Mouse (Mus musculus): ENCODE results near the gene Tardbp. TPM values are rescaled to one million over a fixed set of nuclear protein-coding genes. Genes with fewer than 3 reads are reported as not detected.

The Tardbp gene
- total RNA-seq, 2 experiments from 2014 or later: 216 to 267 TPM

DNA sequence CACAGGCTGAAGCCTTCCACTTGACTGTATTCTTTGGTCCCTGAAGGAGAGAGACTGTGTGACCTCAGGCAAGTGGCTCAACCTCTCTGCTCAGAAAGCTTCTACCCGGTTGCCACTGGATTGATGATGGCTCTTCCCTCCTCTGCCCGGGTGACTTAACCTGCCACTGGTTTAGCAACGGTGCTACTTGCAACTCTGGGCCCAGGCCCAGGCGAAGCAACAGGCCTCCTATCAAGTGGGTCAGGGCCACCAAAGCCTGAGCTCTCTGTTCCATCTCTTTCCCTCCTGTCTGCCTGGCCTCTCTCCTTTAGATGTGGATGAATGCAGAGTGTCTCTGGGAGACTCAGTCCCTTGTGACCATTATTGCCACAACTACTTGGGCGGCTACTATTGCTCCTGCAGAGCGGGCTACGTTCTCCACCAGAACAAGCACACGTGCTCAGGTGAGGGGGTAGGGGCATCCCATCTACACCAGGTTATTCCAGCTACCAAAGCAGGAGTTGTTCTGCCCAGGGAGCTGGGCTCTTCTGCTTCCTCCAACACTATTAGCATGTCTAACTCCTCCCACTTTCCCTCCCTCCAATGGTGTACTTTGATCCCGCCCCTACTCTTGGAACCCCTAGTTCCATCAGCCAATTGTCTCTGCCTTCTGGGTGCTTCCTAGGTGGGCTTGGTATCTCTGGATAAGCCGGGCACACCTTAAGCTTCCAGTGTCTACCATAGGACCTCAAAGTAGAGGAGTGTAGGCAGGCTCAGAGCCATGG lies 23.3 kb downstream of the Tardbp start:
- no peak for DNase-seq (ENCODE audit: low spot score in 2 of 2)

DNA sequence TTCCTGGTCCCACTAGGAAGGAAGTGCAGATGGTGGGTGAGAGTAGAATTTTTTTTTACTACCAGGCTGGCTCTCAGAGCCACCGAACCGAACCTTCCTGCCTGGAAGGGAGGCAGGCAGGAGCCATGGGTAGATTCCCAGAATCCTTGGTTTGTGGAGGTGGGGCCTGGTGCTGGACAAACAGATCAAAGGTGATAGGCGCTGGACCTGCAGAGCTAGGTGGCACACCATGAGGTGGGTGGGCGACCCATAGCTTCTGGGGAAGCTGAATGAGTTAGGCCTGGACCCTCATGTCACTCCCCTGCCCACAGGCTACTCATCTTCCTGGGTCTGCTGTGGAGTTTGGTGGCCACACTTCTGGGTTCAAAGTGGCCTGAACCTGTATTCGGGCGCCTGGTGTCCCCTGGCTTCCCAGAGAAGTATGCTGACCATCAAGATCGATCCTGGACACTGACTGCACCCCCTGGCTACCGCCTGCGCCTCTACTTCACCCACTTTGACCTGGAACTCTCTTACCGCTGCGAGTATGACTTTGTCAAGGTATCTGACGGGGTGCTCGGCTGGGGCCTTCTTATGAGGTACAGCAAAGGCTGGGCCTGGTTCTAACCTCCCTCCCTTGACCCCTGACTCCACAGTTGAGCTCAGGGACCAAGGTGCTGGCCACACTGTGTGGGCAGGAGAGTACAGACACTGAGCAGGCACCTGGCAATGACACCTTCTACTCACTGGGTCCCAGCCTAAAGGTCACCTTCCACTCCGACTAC lies 24.3 kb downstream of the Tardbp start, which contains the start of gene Masp2:
TSS of gene Masp2 (plus strand) at position 198 of the 764 bp plus-strand sequence.
- no peak for DNase-seq (ENCODE audit: low spot score in 2 of 2)

DNA sequence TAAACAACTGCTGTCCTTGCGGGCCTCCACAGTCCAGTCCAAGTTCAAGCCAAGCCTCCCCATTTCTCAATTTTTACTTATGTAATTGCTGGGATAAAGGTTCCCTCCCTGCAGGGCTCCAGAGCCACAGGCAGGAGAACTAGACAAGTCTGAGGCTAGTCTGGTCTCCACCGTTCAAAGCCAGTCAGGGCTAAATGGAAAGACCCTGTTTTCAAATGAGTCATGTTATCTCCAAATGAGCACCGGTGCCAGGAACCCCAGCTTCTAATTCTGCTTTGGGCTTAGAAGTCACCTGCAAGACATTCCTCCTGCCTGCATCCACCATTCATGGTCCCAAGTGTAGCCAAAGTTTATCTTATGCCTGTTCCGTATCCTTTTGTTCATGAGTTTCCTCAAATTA lies 24.9 kb downstream of the Tardbp start:
- DNase-seq (ENCODE audit: low spot score in 2 of 2): no peak

DNA sequence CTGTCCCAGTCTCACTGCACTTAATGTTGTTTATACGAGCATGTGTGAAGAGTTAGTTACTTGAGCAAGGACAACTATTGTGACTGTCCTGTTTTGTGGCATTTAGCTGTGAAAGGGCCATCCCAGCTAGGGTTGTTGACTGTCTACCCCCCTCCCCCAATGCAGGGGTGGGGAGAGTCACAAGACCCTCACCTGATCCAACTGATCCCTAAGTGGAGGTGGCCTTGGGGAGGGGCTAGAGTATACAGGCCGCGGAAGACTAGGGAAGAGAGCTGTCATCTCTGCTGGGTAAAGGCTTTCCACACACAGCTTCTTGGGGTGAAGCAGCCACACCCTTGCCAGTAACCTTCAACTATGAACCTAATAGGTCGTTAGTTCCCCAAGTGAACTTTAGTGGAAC lies 26.5 kb downstream of the Tardbp start:
- no peak for DNase-seq (ENCODE audit: low spot score in 2 of 2)

DNA sequence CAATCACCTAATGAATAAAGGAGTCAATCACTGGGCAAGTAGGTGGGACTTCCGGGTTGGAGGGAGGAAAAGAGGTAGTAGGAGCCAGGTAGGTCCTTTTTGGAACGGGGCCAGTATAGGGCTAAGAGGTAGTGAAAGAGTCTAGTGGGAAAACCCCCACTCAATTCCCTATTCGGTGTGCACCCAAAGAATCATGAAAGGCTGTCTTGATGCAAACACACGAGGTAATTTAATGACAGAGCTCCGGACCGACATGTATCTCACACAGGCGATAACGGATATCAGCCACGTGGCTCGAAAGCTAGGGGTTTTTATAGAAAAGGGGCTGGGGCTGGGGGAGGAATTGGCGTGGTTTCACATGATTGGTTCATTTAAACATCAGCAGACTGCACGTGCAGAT lies 28.0 kb downstream of the Tardbp start:
- DNase-seq (ENCODE audit: low spot score in 2 of 2): no peak

DNA sequence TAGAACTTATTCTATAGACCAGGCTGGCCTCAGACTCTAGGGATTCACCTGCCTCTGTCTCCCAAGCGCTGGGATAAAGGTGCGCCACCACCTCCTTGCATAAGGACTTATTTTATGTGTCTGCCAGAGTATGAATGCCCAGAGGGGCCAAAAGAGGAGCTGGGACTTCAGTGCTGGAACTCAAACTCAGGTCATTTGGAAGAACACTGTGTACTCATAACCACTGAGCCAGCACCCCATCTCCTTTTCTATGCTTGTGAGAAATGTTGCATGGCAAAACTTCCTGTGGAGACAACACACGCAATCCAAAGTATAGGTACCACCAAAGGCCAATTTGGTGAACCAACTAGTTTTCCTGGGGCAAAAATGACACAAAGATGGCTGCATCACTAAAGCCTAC lies 30.1 kb downstream of the Tardbp start:
- no peak for DNase-seq (ENCODE audit: low spot score in 2 of 2)

DNA sequence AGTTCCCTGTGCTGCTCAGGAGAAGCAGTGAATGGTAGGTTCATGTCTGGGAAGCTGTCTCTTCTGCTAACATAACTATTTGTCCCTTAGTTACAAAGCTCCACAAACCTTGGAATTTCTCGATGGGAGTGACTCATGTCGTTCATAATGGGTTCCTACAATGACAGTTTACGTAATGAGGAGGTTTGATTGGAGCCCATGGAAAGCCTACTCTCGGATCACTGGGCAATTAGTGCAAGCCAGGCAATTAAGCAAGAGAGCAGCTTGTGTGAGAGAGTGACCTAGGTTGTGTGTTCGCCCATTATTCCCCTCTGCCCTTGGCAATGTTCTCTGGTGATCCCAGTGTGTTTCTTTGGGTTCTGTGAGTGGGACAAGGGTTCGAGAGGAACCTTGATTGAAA lies 30.9 kb downstream of the Tardbp start:
- DNase-seq (ENCODE audit: low spot score in 2 of 2): no peak

DNA sequence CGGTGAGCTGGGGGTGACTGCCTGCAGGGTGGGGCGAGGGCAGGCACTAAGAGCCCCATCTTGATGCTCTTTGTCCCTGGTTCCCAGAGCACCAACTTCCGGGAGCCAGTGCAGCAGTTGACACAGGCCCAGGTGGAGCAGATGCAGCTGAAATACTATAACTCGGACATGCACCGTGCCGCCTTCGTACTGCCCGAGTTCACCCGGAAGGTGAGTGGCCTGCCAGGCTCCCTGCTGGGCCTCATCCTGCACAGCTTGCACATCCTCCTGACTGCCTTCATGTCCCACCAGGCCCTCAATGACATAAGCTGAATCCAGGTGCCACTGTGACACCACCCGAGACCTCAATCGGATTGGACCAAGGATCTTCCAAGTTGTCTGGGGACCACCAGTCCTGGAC lies 32.8 kb downstream of the Tardbp start:
- DNase-seq (ENCODE audit: low spot score in 2 of 2): no peak

DNA sequence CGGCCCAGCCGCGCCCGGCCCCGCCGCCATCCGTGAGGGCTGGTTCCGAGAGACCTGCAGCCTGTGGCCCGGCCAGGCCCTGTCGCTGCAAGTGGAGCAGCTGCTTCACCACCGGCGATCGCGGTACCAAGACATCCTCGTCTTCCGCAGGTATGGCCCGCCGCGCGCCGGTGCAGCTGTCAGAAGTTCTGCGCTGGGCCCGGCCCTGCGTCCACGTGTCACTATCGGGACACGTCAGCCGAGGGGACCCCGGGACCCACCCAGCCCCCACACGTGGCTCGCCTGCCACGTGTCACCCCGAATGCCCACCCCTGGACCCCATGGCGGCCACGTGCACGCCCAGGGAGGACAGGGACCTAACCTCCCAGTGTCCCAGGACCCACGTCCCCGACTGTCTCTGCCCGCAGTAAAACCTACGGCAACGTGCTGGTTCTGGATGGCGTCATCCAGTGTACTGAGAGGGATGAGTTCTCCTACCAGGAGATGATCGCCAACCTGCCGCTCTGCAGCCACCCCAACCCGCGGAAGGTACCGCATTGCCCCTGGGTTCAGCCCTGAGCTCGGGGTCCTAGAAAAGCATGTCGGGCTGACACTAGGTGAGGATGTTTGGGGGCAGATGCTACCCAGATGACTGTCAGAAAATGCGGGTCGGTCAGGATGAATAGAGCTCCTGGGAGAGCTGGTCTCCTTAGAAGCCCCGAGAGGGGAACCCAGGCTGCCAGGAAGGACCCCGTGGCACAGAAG lies 35.0 kb downstream of the Tardbp start:
- DNase-seq (ENCODE audit: low spot score in 2 of 2): peak in 1 of 2 experiments; percentile 34

DNA sequence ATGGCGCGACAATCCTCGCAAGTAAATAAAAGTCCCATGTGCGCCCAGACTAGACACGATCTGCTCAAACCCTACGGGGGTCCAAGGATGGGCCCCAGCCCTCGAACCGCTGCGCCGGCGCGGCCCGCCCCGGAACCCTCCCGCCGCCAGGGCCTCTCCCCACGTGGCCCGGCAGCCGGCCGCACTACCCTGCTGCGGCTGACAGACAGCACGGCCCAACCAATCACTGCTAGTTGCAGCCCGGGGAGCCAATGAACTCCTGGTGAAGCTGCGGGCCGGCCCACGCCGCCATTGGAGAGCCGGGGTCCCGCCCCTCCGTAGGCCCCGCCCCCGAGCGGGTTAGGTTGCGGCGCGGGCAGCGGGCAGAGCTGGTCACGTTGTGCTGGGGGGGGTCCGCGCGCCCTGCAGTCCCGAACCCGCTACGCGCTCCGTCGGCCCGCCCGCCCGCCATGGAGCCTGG lies 35.6 kb downstream of the Tardbp start, which contains the start of gene Srm:
TSS of gene Srm (plus strand) at position 333 of the 460 bp plus-strand sequence.
- DNase-seq (ENCODE audit: low spot score in 2 of 2): peak; percentile 92 to 95

DNA sequence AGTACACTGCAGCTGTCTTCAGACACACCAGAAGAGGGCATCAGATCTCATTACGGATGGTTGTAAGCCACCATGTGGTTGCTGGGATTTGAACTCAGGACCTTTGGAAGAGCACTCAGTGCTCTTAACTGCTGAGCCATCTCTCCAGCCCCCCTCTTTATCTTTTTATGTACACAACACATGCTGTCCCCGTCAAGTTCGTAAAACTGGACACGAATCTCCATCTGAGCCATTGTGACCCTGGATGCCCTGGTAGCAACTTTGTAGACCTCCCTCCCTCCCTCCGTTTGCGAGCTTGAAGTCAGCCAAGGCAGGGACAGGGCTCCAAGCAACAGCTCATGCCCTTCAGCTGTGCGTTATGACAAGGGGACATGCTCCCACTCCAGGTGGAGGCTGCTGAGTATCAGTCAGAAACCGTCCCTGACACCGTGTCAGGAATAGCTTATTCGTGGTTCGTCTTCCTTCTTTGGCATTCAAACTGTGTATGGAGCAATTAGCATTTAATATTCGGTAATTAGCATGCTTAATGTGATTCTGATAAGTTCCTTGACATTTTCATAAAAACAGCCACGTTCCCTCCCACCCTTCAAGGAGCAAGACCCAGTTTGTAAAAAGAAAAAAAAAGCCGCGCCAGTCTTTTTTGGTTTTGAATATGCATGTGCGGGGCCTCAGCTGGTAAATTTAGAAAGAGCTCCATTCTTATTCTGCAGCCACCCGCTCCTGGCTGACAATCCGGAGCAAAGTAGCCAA lies 36.2 kb downstream of the Tardbp start:
- no peak for DNase-seq (ENCODE audit: low spot score in 2 of 2)

DNA sequence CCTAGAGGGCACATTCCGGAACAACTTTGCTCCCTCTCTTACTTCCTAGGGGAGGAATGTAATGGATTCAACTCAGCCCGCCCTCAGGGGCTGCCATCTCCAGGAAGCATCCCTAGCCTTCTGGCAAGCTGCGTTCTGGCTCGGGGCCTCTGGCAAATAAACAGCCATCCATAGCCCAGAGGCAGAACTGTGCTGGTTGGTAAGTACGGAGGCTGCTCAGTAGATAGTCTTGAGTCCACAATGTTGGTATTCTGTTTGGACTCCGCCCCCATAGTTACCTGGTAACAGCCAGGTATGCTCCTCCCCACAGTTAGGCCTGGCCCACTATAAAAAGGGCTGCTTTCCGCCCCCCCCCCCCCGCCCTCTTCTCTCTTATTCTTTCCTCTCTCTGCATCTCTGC lies 37.3 kb downstream of the Tardbp start:
- no peak for DNase-seq (ENCODE audit: low spot score in 2 of 2)

DNA sequence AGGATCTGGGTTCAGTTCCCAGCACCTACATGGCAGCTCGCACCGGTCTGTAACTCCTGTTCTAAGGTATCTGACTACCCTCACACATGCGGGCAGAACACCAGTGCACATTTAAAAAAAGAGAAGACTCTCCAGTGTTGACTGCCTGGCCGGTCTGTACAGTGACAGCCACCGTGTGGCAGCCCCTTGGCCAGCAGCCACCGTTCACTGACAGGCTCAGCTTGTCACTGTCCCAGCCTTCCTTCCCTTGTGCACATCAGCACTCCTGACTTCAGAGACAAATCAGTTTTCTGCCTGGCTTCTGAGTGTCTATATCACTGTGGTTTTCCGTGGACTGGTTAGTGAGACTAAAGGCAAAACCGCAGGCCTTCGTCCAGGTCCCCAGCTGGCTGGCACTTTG lies 38.0 kb downstream of the Tardbp start:
- no peak for DNase-seq (ENCODE audit: low spot score in 2 of 2)

DNA sequence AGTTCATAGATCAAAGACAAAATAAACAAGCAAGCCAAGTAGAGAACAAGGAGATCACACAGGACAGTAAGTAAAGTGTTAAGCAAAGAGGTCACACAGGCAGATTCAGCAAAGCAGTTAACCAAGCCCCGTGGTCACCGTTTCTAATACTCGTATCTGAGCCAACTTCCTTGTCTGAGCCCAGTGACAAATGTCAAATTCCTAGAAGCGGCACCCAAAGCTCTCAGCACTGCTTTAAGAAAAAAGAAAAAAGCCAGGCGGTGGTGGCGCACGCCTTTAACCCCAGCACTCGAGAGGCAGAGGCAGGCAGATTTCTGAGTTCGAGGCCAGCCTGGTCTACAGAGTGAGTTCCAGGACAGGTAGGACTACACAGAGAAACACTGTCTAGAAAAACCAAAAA lies 40.2 kb downstream of the Tardbp start:
- DNase-seq (ENCODE audit: low spot score in 2 of 2): no peak

DNA sequence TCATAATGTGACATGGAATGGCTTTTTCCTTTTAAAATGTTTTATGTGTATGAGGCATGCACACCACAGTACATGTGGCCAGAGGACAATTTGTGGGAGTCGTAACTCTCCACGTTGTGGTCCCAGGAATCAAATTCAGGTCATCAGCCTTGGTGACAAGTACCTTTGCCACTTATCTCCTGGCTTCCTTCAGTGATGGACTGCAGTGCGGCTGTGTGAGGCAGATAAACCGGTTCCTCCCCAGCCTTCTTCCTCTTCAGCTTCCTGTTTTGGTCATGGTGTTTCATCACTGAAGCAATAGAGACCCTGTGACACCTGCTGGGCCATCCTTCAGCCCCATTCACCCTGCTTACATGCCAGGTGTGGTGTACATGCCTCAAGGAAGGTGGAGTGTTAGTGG lies 43.6 kb downstream of the Tardbp start:
- DNase-seq (ENCODE audit: low spot score in 2 of 2): no peak

DNA sequence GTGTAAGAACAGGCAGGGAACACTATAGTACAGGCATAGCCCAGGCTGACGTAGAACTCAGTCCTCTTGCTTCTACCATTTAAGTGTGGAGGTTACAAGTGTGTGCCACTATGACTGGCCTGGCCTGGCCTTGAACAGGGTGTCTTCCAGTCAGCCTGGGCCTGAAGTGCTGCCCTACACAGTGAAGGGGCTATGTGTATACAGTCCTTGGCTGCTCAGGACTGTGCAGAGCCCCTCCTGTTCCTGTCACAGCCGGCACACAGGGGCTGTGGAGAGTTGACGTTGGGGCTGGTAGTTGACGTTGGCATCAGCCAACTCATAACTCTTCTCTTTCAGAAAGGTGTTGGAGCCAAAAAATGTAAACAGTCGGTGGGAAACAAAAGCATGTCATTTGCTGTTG lies 45.4 kb downstream of the Tardbp start:
- no peak for DNase-seq (ENCODE audit: low spot score in 2 of 2)

DNA sequence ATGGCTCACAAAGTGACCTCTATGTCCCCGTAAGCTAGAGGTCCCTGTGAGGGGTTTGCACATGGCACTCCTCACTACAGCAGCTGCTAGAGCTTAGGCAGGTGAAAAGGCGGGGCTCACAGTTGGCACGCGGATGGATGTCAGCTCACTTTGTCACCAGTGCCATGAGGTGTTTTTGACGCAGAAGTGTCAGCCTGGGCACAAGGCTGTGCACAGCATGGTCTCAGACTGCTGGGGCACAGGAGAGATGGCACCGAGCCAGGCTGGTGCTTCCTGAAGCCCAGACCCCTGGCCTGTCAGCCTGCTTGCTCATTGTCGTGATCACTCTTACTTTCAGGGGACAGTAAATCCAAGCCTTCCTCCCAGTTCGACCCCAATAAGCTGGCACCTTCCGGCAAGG lies 46.1 kb downstream of the Tardbp start:
- no peak for DNase-seq (ENCODE audit: low spot score in 2 of 2)

DNA sequence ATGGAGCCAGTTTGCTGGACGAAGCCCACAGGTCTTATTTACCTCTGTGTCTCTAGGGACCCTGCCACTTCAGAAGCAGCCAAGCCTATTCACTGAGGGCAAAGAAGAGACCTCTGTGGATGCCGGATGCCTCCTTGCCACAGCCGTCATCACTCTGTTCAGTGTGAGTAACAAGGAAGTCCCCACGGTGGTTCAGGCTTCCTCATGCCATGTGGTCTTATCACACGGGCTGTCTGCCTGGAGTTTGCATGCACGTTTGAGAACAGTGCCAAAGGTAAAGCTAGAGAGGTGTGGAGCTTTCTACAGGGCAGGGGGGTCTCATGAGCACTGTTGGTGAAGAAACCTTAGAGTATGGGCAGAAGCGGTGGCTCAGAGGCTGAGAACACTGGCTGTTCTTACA lies 53.6 kb downstream of the Tardbp start:
- DNase-seq (ENCODE audit: low spot score in 2 of 2): no peak

DNA sequence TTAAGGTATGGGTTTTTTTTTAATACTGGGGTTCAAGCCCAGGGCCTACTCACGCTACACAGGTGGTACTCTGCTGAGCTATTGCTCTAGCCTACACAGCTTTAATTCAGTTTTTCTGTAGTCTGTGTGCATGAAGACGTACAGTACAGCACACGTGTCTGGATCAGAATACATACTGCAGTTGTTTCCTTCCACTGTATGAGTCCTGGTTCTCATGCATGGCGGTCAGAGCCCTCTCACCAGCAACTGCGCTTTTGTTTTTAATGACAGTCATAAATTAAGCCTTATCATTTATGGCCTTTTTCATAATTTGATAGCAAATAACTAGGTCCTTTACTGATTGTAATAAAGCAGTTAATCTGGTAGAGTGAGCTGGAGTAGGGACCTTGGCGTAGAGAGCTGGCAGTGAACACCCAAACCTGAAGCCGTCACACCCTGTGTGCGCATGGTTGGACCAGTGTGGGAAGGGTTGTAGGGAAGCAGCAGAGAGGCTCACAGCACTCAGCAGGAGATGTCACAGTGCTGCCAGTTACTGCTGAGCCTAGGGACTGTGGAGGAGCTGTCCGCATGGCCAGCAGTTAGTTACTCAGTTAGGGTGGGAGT lies 56.0 kb downstream of the Tardbp start:
- no peak for DNase-seq (ENCODE audit: low spot score in 2 of 2)

DNA sequence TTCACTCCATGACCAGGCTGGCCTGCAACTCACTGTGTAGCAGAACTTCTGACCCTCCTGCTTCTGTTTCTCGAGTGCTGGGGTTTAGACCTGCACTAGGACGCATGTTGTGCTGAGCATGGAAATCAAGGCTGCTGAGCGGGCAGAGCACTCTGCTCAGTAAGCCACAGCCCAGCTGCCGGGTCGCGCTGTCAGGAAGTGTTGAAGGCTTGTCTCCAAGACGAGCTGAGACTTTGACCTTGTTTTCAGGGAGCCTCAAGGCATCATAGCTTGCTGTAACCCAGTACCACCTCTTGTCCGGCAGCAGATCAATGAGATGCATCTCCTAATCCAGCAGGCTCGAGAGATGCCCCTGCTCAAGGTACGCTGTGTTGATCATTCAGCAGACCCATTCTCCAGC lies 56.7 kb downstream of the Tardbp start:
- DNase-seq (ENCODE audit: low spot score in 2 of 2): no peak

DNA sequence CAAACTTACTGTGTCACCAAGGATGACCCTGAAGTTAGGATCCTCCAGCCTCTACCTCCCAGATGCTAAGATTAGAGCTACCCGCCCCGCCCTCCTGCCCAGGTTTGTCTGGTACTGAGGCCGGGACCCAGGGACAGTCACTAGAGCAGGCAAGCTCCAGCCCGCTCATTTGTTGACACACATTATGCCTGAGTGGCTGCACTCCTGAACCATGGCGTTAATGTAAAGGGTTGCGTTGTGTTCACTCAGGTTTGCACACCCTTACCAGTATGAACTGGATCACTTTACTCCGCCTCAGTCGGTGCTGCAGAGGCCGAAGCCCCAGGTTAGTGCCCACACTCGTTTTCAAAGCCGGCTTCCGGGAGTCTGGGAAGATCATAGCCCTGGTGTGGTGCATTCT lies 63.2 kb downstream of the Tardbp start:
- no peak for DNase-seq (ENCODE audit: low spot score in 2 of 2)

All from adrenal gland, adult 18-20 months (tissue).